In the genomic region with DNA sequence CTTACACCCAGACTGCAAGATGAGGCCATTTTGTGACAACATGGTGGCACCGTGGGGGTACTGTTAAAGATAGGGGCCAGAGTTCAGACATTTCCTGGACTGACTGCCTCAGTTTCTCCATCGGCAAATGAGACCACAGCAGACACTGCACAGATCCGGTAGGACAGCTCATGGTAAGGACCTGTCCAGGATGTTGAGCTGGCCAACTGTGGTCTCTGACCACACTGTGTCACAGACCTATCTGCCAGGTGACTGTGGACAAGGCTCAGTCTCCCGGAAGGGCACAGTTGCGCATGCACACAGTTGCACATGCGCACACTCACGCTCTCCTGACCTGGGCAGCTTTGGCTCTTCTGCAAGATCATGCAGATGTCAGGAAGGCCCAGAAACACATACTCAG, we compare ENCODE assay signal across 8 mouse cellular contexts.
A peak's percentile ranks its signal among the peaks of the same experiment; 100 is the strongest.
DNase-seq lines count a peak whose midpoint lies in the region; ATAC-seq lines count a peak whose summit lies in the region.
"Had no signal": no experiment of that assay in that cellular context is flagged by ENCODE, and none has a peak within 500 bp of the region (broad histone marks: within the 10 kb centered on the region; RNA-seq: fewer than 3 reads in every experiment).

No protein-coding gene starts in this region.

- no peak overlapping the region for H3K9ac ChIP-seq in kidney, embryonic 16.5 days (replicated peaks; ENCODE audit: low read length)
- H3K9ac ChIP-seq in embryonic facial prominence, embryonic 13.5 days = peak overlapping the region; percentile 79; the same call in 1 of the 2 replicates
- 0 out of 2 replicates have a peak overlapping the region, but pooled peaks have one; percentile 79 for H3K9ac ChIP-seq in heart, embryonic 16.5 days (ENCODE audit: low read length)
- H3K9ac ChIP-seq in midbrain, embryonic 16.5 days (ENCODE audit: low read depth, low read length) = peak overlapping the region; percentile 32

- no peak overlapping the region for H3K4me3 ChIP-seq in kidney, embryonic 16.5 days (ENCODE audit: low read length)
- H3K4me3 ChIP-seq in embryonic facial prominence, embryonic 13.5 days = 0 out of 2 replicates have a peak overlapping the region, but pooled peaks have one; percentile 49
- H3K4me3 ChIP-seq in heart, embryonic 16.5 days (ENCODE audit: low read length) = no peak overlapping the region
- no peak overlapping the region for H3K4me3 ChIP-seq in midbrain, embryonic 16.5 days (ENCODE audit: low read depth, low read length)

- WGBS in kidney, embryonic 16.5 days = 94% methylated on average over 7 of the region's 7 CpGs
- 98% methylated on average over 7 of the region's 7 CpGs for WGBS in embryonic facial prominence, embryonic 13.5 days
- WGBS in heart, embryonic 16.5 days = 97% methylated on average over 7 of the region's 7 CpGs
- 97% methylated on average over 7 of the region's 7 CpGs for WGBS in midbrain, embryonic 16.5 days

- DNase-seq in kidney, adult 8-10 months = no peak
- DNase-seq in left cerebral cortex, postnatal 14 days (ENCODE audit: low spot score in 2 of 2) = no peak
- DNase-seq in right cerebral cortex, postnatal 36 days (ENCODE audit: low spot score in 2 of 2) = no peak

- H3K4me1 ChIP-seq in kidney, embryonic 16.5 days (ENCODE audit: insufficient read depth, low read length) = peaks cover 75% of the 10 kb centered on the region
- H3K4me1 ChIP-seq in embryonic facial prominence, embryonic 13.5 days = peaks cover 71% of the 10 kb centered on the region
- H3K4me1 ChIP-seq in heart, embryonic 16.5 days (ENCODE audit: control insufficient read depth, insufficient read depth, low read length) = peaks cover 39% of the 10 kb centered on the region
- peaks cover 43% of the 10 kb centered on the region for H3K4me1 ChIP-seq in midbrain, embryonic 16.5 days (ENCODE audit: control insufficient read depth, insufficient read depth, low read length)

- intact Hi-C loops in left cerebral cortex, postnatal 14 days (cut with DNase I) = no loop called here

- no peaks in the 10 kb centered on the region for H3K27me3 ChIP-seq in kidney, embryonic 16.5 days (ENCODE audit: insufficient read depth, low read length)
- no peaks in the 10 kb centered on the region for H3K27me3 ChIP-seq in embryonic facial prominence, embryonic 13.5 days
- no peaks in the 10 kb centered on the region for H3K27me3 ChIP-seq in heart, embryonic 16.5 days (ENCODE audit: control insufficient read depth, insufficient read depth, low read length)
- no peaks in the 10 kb centered on the region for H3K27me3 ChIP-seq in midbrain, embryonic 16.5 days (ENCODE audit: control insufficient read depth, insufficient read depth, low read depth, low read length)

- H3K27ac ChIP-seq in kidney, embryonic 16.5 days (ENCODE audit: low read length) = peak overlapping the region; percentile 97
- H3K27ac ChIP-seq in embryonic facial prominence, embryonic 13.5 days = peak overlapping the region; percentile 92
- H3K27ac ChIP-seq in heart, embryonic 16.5 days (ENCODE audit: low read length) = peak overlapping the region; percentile 88
- peak overlapping the region; percentile 90 for H3K27ac ChIP-seq in midbrain, embryonic 16.5 days (ENCODE audit: low read length)
- H3K27ac ChIP-seq: macrophage had no signal

- no peaks in the 10 kb centered on the region for H3K9me3 ChIP-seq in kidney, embryonic 16.5 days (ENCODE audit: low read length)
- no peaks in the 10 kb centered on the region for H3K9me3 ChIP-seq in embryonic facial prominence, embryonic 13.5 days
- no peaks in the 10 kb centered on the region for H3K9me3 ChIP-seq in heart, embryonic 16.5 days (replicated peaks; ENCODE audit: control insufficient read depth, low read length)
- H3K9me3 ChIP-seq in midbrain, embryonic 16.5 days (replicated peaks; ENCODE audit: control insufficient read depth, low read length, poor library complexity, severe bottlenecking) = no peaks in the 10 kb centered on the region

- H3K4me2 ChIP-seq in kidney, embryonic 16.5 days (replicated peaks; ENCODE audit: low read depth, low read length) = no peak overlapping the region
- peak overlapping the region; percentile 89; the same call in 1 of the 2 replicates for H3K4me2 ChIP-seq in embryonic facial prominence, embryonic 13.5 days
- H3K4me2 ChIP-seq in heart, embryonic 16.5 days (ENCODE audit: low read depth, low read length) = no peak overlapping the region
- no peak overlapping the region for H3K4me2 ChIP-seq in midbrain, embryonic 16.5 days (ENCODE audit: low read length)

- ATAC-seq in kidney, embryonic 16.5 days (ENCODE audit: low FRiP score, low TSS enrichment) = no peak
- no peak for ATAC-seq in embryonic facial prominence, embryonic 13.5 days (ENCODE audit: insufficient number of reproducible peaks, insufficient read depth, low FRiP score, low TSS enrichment, low read depth)
- ATAC-seq in heart, embryonic 16.5 days (replicated peaks; ENCODE audit: extremely low read depth, insufficient read depth, low FRiP score) = no peak
- no peak for ATAC-seq in midbrain, embryonic 16.5 days

- H3K36me3 ChIP-seq in kidney, embryonic 16.5 days (ENCODE audit: insufficient read depth, low read length) = no peaks in the 10 kb centered on the region
- H3K36me3 ChIP-seq in embryonic facial prominence, embryonic 13.5 days = no peaks in the 10 kb centered on the region
- H3K36me3 ChIP-seq in heart, embryonic 16.5 days (ENCODE audit: control insufficient read depth, insufficient read depth) = no peaks in the 10 kb centered on the region
- no peaks in the 10 kb centered on the region for H3K36me3 ChIP-seq in midbrain, embryonic 16.5 days (ENCODE audit: control insufficient read depth, insufficient read depth, low read length)
